Mouse (Mus musculus): ENCODE results near the gene Olfr815.
"Not testable (repeated sequence)": the region's sequence is repeated elsewhere in the genome, so short reads cannot be mapped to it uniquely, and the experiment has no call there.

Gene Olfr815

DNA sequence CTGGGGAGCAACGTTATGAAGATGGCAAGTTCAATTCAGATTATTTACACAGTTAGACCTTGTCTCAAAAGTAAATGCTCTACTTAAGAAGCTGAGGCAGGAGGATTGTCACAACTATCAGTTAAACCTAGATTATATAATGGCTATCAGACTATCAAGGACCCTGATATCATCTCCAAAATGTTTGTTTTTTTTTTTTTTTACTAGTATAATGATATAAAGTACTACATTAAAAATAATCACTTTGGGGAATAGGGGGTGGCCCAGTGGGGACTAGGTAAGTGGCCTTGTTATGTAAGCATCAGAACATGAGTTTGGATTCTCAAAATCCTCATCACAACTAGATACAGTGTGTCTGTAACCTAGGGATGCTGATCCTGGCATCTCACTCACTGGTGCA lies at the start of gene Olfr815:
TSS of gene Olfr815 (minus strand) at position 101 of the 400 bp plus-strand sequence.
- DNase-seq (ENCODE audit: low read depth, low spot score): not testable (repeated sequence)

- DNase-seq (ENCODE audit: low read depth, low spot score): no peak
These were observed 43.3 kb upstream of the Olfr815 start, which contains the start of gene Olfr818 for GRCm38 (mm10) chr10:129949000-129949399. Gene Olfr818, minus strand, starts transcription at chr10:129949100.

- DNase-seq (ENCODE audit: low read depth, low spot score): no peak
These were observed 9.8 kb upstream of the Olfr815 start, which contains the start of gene Olfr816 for GRCm38 (mm10) chr10:129915497-129915896. Gene Olfr816, minus strand, starts transcription at chr10:129915597.

DNA sequence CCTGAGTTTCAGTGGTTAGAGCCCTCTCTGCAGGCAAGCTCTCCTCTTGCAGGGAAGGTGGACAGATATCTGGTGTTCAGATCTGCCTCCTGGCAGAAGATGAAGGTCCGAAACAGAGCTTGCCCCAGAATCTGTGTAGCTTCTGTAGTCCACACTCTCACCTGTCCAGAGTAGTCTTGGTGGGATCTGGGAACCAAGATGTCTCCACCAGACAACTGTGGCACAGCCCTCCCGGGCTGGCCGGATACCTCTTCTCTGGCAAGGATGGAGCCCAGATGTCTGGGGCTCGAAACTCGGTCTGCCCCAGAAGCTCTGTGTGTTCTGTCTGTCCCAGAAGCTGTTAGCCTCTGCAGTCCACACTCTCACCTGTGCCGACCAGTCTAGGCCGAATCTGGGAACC lies 19.7 kb downstream of the Olfr815 start:
- DNase-seq (ENCODE audit: low read depth, low spot score): no peak

DNA sequence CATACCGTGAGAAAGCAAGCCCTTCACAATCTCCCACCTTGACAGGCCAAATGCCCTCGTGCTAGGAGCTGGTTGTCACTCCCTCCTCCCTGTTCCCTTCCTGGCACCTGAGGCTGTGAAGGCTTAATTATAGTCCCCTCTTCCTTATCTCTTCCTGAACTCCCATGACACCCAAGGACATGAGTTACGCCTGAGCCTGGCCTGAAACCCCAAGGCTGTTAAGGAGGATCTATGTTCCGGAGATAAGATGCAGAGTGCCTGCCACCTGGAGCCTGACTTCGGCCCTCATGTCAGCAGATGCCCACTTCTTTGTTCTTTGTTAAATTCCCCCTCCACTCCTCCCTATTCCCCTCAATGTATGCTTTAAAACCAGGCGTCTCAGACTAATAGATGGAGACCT lies 20.2 kb downstream of the Olfr815 start:
- not testable (repeated sequence) for DNase-seq (ENCODE audit: low read depth, low spot score)

DNA sequence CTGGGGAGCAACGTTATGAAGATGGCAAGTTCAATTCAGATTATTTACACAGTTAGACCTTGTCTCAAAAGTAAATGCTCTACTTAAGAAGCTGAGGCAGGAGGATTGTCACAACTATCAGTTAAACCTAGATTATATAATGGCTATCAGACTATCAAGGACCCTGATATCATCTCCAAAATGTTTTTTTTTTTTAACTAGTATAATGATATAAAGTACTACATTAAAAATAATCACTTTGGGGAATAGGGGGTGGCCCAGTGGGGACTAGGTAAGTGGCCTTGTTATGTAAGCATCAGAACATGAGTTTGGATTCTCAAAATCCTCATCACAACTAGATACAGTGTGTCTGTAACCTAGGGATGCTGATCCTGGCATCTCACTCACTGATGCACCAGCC lies 25.9 kb downstream of the Olfr815 start, which contains the start of gene Olfr814:
TSS of gene Olfr814 (minus strand) at position 101 of the 400 bp plus-strand sequence.
- DNase-seq (ENCODE audit: low read depth, low spot score): not testable (repeated sequence)

GRCm38 (mm10) chr10:129855067-129855466 lies 50.6 kb downstream of the Olfr815 start, which contains the start of gene Olfr813:
Gene Olfr813, plus strand, starts transcription at chr10:129855367.
- DNase-seq (ENCODE audit: low read depth, low spot score): no peak

Data from CD4-positive, CD25-positive, alpha-beta regulatory T cell, adult 2 months (primary cell).